In the genomic region with DNA sequence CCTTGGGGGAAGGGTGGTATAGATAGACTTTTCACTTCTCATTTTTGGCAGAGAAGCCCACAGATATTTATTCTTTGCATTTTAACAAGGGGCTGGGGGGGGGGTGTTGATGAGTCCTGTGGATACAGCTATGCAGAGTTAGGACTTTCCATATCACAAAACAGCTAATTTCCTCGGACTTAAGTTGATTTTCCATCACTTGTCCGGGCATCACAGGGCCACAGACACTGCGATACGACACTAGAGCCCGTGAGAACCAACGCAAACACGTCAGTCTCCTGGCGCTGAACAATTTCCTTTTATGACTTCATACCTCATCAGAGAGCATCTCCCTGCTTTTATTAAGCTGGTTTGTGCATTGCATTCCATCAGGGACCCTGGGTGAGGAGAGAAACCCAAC, we compare ENCODE assay signal across 22 mouse cellular contexts. TPM values are rescaled to one million over a fixed set of nuclear protein-coding genes. Genes with fewer than 3 reads are reported as not detected.
DNase-seq lines count a peak whose midpoint lies in the region; ATAC-seq and TF ChIP-seq lines count a peak whose summit lies in the region.
"Had no signal": no experiment of that assay in that cellular context is flagged by ENCODE, and none has a peak within 500 bp of the region (broad histone marks: within the 10 kb centered on the region; RNA-seq: fewer than 3 reads in every experiment).

No protein-coding gene starts in this region.

- no peak overlapping the region for H3K4me3 ChIP-seq in heart, adult 2 months
- no peak overlapping the region for H3K4me3 ChIP-seq in heart, embryonic 10.5 days
- H3K4me3 ChIP-seq in lung, embryonic 15.5 days: no peak overlapping the region
- no peak overlapping the region for H3K4me3 ChIP-seq in lung, adult 2 months (replicated peaks; ENCODE audit: extremely low read depth, low read depth, low read length)
- H3K4me3 ChIP-seq in midbrain, embryonic 11.5 days (ENCODE audit: low read depth, low read length): no peak overlapping the region
- no peak overlapping the region for H3K4me3 ChIP-seq in midbrain, embryonic 16.5 days (ENCODE audit: low read depth, low read length)
- H3K4me3 ChIP-seq: embryonic facial prominence, embryonic 10.5 days; embryonic facial prominence, embryonic 12.5 days; forebrain, embryonic 13.5 days; forebrain, embryonic 15.5 days had no signal

- H3K9ac ChIP-seq in heart, adult 2 months (ENCODE audit: low read depth, low read length): no peak overlapping the region
- H3K9ac ChIP-seq in lung, embryonic 15.5 days: no peak overlapping the region
- no peak overlapping the region for H3K9ac ChIP-seq in midbrain, embryonic 11.5 days (ENCODE audit: low read length)
- no peak overlapping the region for H3K9ac ChIP-seq in midbrain, embryonic 16.5 days (ENCODE audit: low read depth, low read length)
- H3K9ac ChIP-seq: embryonic facial prominence, embryonic 12.5 days; forebrain, embryonic 13.5 days; forebrain, embryonic 15.5 days had no signal

- intact Hi-C loops in heart, adult 2 months (cut with DNase I): no loop called here

- 0 out of 2 replicates have a peak overlapping the region, but pooled peaks have one; percentile 20 for H3K27ac ChIP-seq in heart, adult 2 months
- no peak overlapping the region for H3K27ac ChIP-seq in heart, embryonic 10.5 days
- H3K27ac ChIP-seq in lung, embryonic 15.5 days: no peak overlapping the region
- H3K27ac ChIP-seq in midbrain, embryonic 11.5 days (ENCODE audit: low read depth, low read length): no peak overlapping the region
- H3K27ac ChIP-seq in midbrain, embryonic 16.5 days (ENCODE audit: low read length): no peak overlapping the region
- H3K27ac ChIP-seq: embryonic facial prominence, embryonic 10.5 days; embryonic facial prominence, embryonic 12.5 days; forebrain, embryonic 13.5 days; forebrain, embryonic 15.5 days had no signal

- peak; percentile 27; the same call in 1 of the 2 replicates for ATAC-seq in lung, embryonic 15.5 days (ENCODE audit: borderline replicate concordance, extremely low read depth, low FRiP score, low TSS enrichment)
- no peak for ATAC-seq in midbrain, embryonic 11.5 days (ENCODE audit: low FRiP score)
- ATAC-seq in midbrain, embryonic 16.5 days: no peak
- ATAC-seq: activated CD4-positive, CD25-positive, alpha-beta regulatory T cell, adult 4 months; forebrain, embryonic 13.5 days; forebrain, embryonic 15.5 days; Patski had no signal

- no peaks in the 10 kb centered on the region for H3K79me2 ChIP-seq in heart, adult 2 months (replicated peaks; ENCODE audit: control insufficient read depth, insufficient read depth, low read length)

- no peak overlapping the region for H3K4me2 ChIP-seq in lung, embryonic 15.5 days
- no peak overlapping the region for H3K4me2 ChIP-seq in midbrain, embryonic 11.5 days
- H3K4me2 ChIP-seq in midbrain, embryonic 16.5 days (ENCODE audit: low read length): no peak overlapping the region
- H3K4me2 ChIP-seq: embryonic facial prominence, embryonic 12.5 days; forebrain, embryonic 13.5 days; forebrain, embryonic 15.5 days had no signal

- no peak for TF ChIP-seq POLR2A in heart, adult 2 months (IDR thresholded peaks at IDR 0.05; ENCODE audit: insufficient read depth, low read depth, low read length)
- TF ChIP-seq POLR2A in lung, adult 2 months (IDR thresholded peaks at IDR 0.05; ENCODE audit: borderline replicate concordance, extremely low read depth, low read depth, low read length): no peak

- no peak for DNase-seq in heart, adult 2 months
- no peak for DNase-seq in heart, embryonic 10.5 days (ENCODE audit: low spot score)
- no peak for DNase-seq in lung, adult 2 months
- DNase-seq in midbrain, embryonic 11.5 days (ENCODE audit: low spot score, missing footprints): peak; percentile 64
- no peak for DNase-seq in urinary bladder, adult 2 months (ENCODE audit: low spot score)
- DNase-seq: adrenal gland, adult 8-10 months; adrenal gland, postnatal 14 days; adrenal gland, postnatal 36 days; cerebellum, adult 11-12 months; cerebellum, adult 2 months; cerebellum, adult 9-10 months; cerebellum, postnatal 10 days; cerebellum, postnatal 25 days had no signal

- H3K4me1 ChIP-seq in heart, adult 2 months (ENCODE audit: control insufficient read depth, insufficient read depth, low read length): peaks cover 28% of the 10 kb centered on the region
- H3K4me1 ChIP-seq in heart, embryonic 10.5 days: peaks cover 36% of the 10 kb centered on the region
- H3K4me1 ChIP-seq in lung, embryonic 15.5 days: peaks cover 15% of the 10 kb centered on the region; the same call in 1 of the 2 replicates
- peaks cover 6% of the 10 kb centered on the region; the same call in 1 of the 2 replicates for H3K4me1 ChIP-seq in lung, adult 2 months (ENCODE audit: control insufficient read depth, insufficient read depth, low read length)
- peaks cover 5% of the 10 kb centered on the region; the same call in 1 of the 2 replicates for H3K4me1 ChIP-seq in midbrain, embryonic 11.5 days (ENCODE audit: control insufficient read depth, insufficient read depth, low read length)
- peaks cover 4% of the 10 kb centered on the region; the same call in 1 of the 2 replicates for H3K4me1 ChIP-seq in midbrain, embryonic 16.5 days (ENCODE audit: control insufficient read depth, insufficient read depth, low read length)

- H3K9me3 ChIP-seq in heart, embryonic 10.5 days: no peaks in the 10 kb centered on the region
- no peaks in the 10 kb centered on the region for H3K9me3 ChIP-seq in lung, embryonic 15.5 days
- H3K9me3 ChIP-seq in midbrain, embryonic 11.5 days (ENCODE audit: control insufficient read depth, low read length): no peaks in the 10 kb centered on the region
- no peaks in the 10 kb centered on the region for H3K9me3 ChIP-seq in midbrain, embryonic 16.5 days (replicated peaks; ENCODE audit: control insufficient read depth, low read length, poor library complexity, severe bottlenecking)
- H3K9me3 ChIP-seq: embryonic facial prominence, embryonic 10.5 days; embryonic facial prominence, embryonic 12.5 days; forebrain, embryonic 13.5 days; forebrain, embryonic 15.5 days had no signal

- TF ChIP-seq CTCF in heart, adult 2 months (IDR thresholded peaks at IDR 0.05): no peak
- TF ChIP-seq CTCF in lung, adult 2 months (IDR thresholded peaks at IDR 0.05; ENCODE audit: insufficient read depth, low read length): no peak

- H3K36me3 ChIP-seq in heart, adult 2 months (ENCODE audit: control insufficient read depth, insufficient read depth, low read length): peaks cover 8% of the 10 kb centered on the region; the same call in 1 of the 2 replicates
- no peaks in the 10 kb centered on the region for H3K36me3 ChIP-seq in heart, embryonic 10.5 days
- H3K36me3 ChIP-seq in lung, embryonic 15.5 days: no peaks in the 10 kb centered on the region
- H3K36me3 ChIP-seq in midbrain, embryonic 11.5 days (ENCODE audit: control insufficient read depth, insufficient read depth, low read length): no peaks in the 10 kb centered on the region
- no peaks in the 10 kb centered on the region for H3K36me3 ChIP-seq in midbrain, embryonic 16.5 days (ENCODE audit: control insufficient read depth, insufficient read depth, low read length)
- H3K36me3 ChIP-seq: embryonic facial prominence, embryonic 10.5 days; embryonic facial prominence, embryonic 12.5 days; forebrain, embryonic 15.5 days; G1E had no signal

- TF ChIP-seq EP300 in heart, adult 2 months (IDR thresholded peaks at IDR 0.05; ENCODE audit: insufficient read depth, low read depth, low read length): no peak

- 73% methylated on average over 8 of the region's 8 CpGs for WGBS in heart, adult 2 months
- 77% methylated on average over 8 of the region's 8 CpGs for WGBS in heart, embryonic 10.5 days
- 45% methylated on average over 8 of the region's 8 CpGs for WGBS in lung, embryonic 15.5 days
- WGBS in lung, adult 2 months: 67% methylated on average over 8 of the region's 8 CpGs
- 90% methylated on average over 8 of the region's 8 CpGs for WGBS in midbrain, embryonic 11.5 days
- 81% methylated on average over 8 of the region's 8 CpGs for WGBS in midbrain, embryonic 16.5 days

- H3K27me3 ChIP-seq in heart, adult 2 months (ENCODE audit: control insufficient read depth, insufficient read depth, low read length): no peaks in the 10 kb centered on the region
- H3K27me3 ChIP-seq in heart, embryonic 10.5 days (ENCODE audit: insufficient read depth, poor library complexity, severe bottlenecking): peaks cover 5% of the 10 kb centered on the region; the same call in 1 of the 2 replicates
- no peaks in the 10 kb centered on the region for H3K27me3 ChIP-seq in lung, embryonic 15.5 days
- no peaks in the 10 kb centered on the region for H3K27me3 ChIP-seq in midbrain, embryonic 11.5 days (ENCODE audit: control insufficient read depth, insufficient read depth, low read length)
- peaks cover 4% of the 10 kb centered on the region; the same call in 1 of the 2 replicates for H3K27me3 ChIP-seq in midbrain, embryonic 16.5 days (ENCODE audit: control insufficient read depth, insufficient read depth, low read depth, low read length)
- H3K27me3 ChIP-seq: embryonic facial prominence, embryonic 12.5 days had no signal

RNA-seq across cellular contexts. Expression of a gene that starts 45.7 kb away (rescaled TPM):
- 1 to 10 TPM; 3.6 to 3.7 TPM for total RNA-seq in heart, adult 2 months (2021)
- 3.7 and 3.8 TPM in 2 replicates for polyA plus RNA-seq in heart, adult 2 months (2012; rRNA removed)
- polyA plus RNA-seq in heart, embryonic 10.5 days (2016; fragmentation: Nextera tagmentation; extraction: Ambion mirVana): 5.7 and 6.1 TPM in 2 replicates
- 5.5 and 5.9 TPM in 2 replicates for polyA plus RNA-seq in lung, embryonic 15.5 days (2015; fragmentation: Nextera tagmentation; extraction: Ambion mirVana)
- 1.7 and 1.8 TPM in 2 replicates for polyA plus RNA-seq in lung, adult 2 months (2012; rRNA removed)
- 3.0 and 3.7 TPM in 2 replicates for polyA plus RNA-seq in midbrain, embryonic 11.5 days (2014; fragmentation: Nextera tagmentation; extraction: Ambion mirVana)
- polyA plus RNA-seq in midbrain, embryonic 16.5 days (2015; fragmentation: Nextera tagmentation; extraction: Ambion mirVana): 0.85 and 0.98 TPM in 2 replicates
- 3.4 and 3.9 TPM in 2 replicates for polyA plus RNA-seq in urinary bladder, adult 2 months (2012; rRNA removed)
- polyA plus RNA-seq: Patski had no signal
